Mouse (Mus musculus) CH12F3 (cell line): ENCODE measurements around the gene Piga.

Experiments used
- in situ Hi-C: fragments of 300-500 bp; cut with MboI; formaldehyde crosslinking; loops from 2 replicates; pipeline ENCODE4 v1.14.3; 2020; ENCODE audit warnings: low sequenced_read_pairs

Gene Piga

GRCm38 (mm10) chrX:164419471-164419939 is at the start of gene Piga:
TSS of gene Piga (plus strand) at chrX:164419787.
- in situ Hi-C loops, result no loop called here

GRCm38 (mm10) chrX:164370576-164370975 is 49.0 kb upstream of the Piga start:
- in situ Hi-C loops, result no loop called here

- in situ Hi-C loops, result no loop called here
Measured at GRCm38 (mm10) chrX:164373081-164373480, 46.5 kb upstream of the Piga start, which contains the start of gene Vegfd. TSS of gene Vegfd (plus strand) at chrX:164373378.

GRCm38 (mm10) chrX:164374586-164374985 is 45.0 kb upstream of the Piga start:
- in situ Hi-C loops, result no loop called here

- in situ Hi-C loops, result no loop called here
Measured at GRCm38 (mm10) chrX:164379721-164380120, 39.9 kb upstream of the Piga start.

GRCm38 (mm10) chrX:164381618-164382408 is 37.8 kb upstream of the Piga start:
- in situ Hi-C loops, result no loop called here

GRCm38 (mm10) chrX:164394091-164394490 is 25.5 kb upstream of the Piga start:
- in situ Hi-C loops, result loop anchor here (10.0 kb wide), 1 partner anchor 209 kb away; no protein-coding TSS in a partner anchor

- in situ Hi-C loops, result loop anchor here (10.0 kb wide), 1 partner anchor 214 kb away; no protein-coding TSS in a partner anchor
Measured at GRCm38 (mm10) chrX:164398456-164398855, 21.1 kb upstream of the Piga start.

GRCm38 (mm10) chrX:164405080-164405649 is 14.4 kb upstream of the Piga start:
- in situ Hi-C loops, result no loop called here

GRCm38 (mm10) chrX:164406133-164407022 is 13.2 kb upstream of the Piga start:
- in situ Hi-C loops, result no loop called here

GRCm38 (mm10) chrX:164408301-164408927 is 11.2 kb upstream of the Piga start:
- in situ Hi-C loops, result no loop called here

GRCm38 (mm10) chrX:164410562-164410961 is 9.0 kb upstream of the Piga start:
- in situ Hi-C loops, result no loop called here

GRCm38 (mm10) chrX:164416803-164417202 is 2.8 kb upstream of the Piga start:
- in situ Hi-C loops, result no loop called here

GRCm38 (mm10) chrX:164418008-164418407 is 1.6 kb upstream of the Piga start:
- in situ Hi-C loops, result no loop called here

- in situ Hi-C loops, result no loop called here
Measured at GRCm38 (mm10) chrX:164419955-164420354, 368 bp downstream of the Piga start.

GRCm38 (mm10) chrX:164420518-164420917 is 931 bp downstream of the Piga start:
- in situ Hi-C loops, result no loop called here

- in situ Hi-C loops, result no loop called here
Measured at GRCm38 (mm10) chrX:164424821-164425220, 5.2 kb downstream of the Piga start.

- in situ Hi-C loops, result no loop called here
Measured at GRCm38 (mm10) chrX:164427295-164427694, 7.7 kb downstream of the Piga start.

GRCm38 (mm10) chrX:164428224-164428623 is 8.6 kb downstream of the Piga start:
- in situ Hi-C loops, result no loop called here

GRCm38 (mm10) chrX:164430621-164431020 is 11.0 kb downstream of the Piga start:
- in situ Hi-C loops, result no loop called here

GRCm38 (mm10) chrX:164431133-164431532 is 11.5 kb downstream of the Piga start:
- in situ Hi-C loops, result no loop called here
